Comparison of ENCODE assay signal across 7 mouse cellular contexts in the genomic region with DNA sequence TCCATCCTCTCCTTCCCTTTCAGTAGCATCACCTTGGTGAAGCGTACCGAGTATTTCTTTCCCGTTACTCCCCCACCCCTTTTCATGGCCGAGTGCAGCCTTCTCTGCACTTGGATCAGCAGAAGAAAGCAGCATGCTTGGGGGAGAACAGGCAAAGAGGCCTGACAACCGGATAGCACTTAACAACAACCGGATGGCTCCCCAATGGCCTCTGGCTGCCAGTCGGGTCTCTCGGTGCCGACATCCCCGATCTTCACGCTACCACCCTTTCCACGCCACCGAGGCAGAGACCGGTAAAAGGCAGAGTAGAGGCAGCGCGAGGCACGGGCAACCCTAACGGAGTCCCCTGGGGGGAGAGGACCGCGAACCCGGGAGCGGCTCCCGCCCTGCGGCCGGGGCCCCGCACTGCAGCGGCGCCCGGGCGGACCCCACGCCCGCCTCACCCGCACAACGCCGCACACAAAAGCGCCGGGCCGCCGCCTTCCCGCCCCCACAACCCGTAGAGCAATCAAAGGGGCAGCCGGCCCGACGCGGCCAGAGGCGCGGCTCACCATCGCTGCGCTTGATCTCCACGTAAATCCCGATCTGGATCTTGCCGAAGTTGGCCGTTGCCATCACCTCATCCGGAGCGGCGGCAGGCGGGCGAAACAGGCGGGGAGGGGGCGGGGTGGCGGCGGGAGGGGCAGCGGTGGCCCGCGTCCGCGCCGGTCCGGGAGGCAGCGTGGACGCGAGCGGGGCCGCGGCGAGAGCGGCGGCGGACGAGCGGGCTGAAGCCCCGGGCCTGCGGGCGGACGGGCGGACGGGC. TPM values are rescaled to one million over a fixed set of nuclear protein-coding genes. Genes with fewer than 3 reads are reported as not detected.
A peak's percentile ranks its signal among the peaks of the same experiment; 100 is the strongest.
DNase-seq lines count a peak whose midpoint lies in the region; ATAC-seq and TF ChIP-seq lines count a peak whose summit lies in the region.

Kif2a (minus strand) TSS at position 666 of the 805 bp plus-strand sequence.

- H3K4me1 ChIP-seq in embryonic facial prominence, embryonic 12.5 days, result peaks cover 15% of the 10 kb centered on the region
- peaks cover 6% of the 10 kb centered on the region for H3K4me1 ChIP-seq in heart, adult 2 months (ENCODE audit: control insufficient read depth, insufficient read depth, low read length)
- H3K4me1 ChIP-seq in kidney, adult 2 months (ENCODE audit: control insufficient read depth, insufficient read depth, low read length), result no peaks in the 10 kb centered on the region; the same call in 1 of the 2 replicates
- peaks cover 8% of the 10 kb centered on the region for H3K4me1 ChIP-seq in limb, embryonic 14.5 days (ENCODE audit: control insufficient read depth, insufficient read depth, low read length)
- peaks cover 32% of the 10 kb centered on the region for H3K4me1 ChIP-seq in midbrain, embryonic 16.5 days (ENCODE audit: control insufficient read depth, insufficient read depth, low read length)

- TF ChIP-seq CTCF in heart, adult 2 months (IDR thresholded peaks at IDR 0.05), result peak; percentile 38
- no peak for TF ChIP-seq CTCF in kidney, adult 2 months (conservative IDR thresholded peaks at IDR 0.05; ENCODE audit: insufficient read depth, insufficient read length, low read depth, low read length)

- no peaks in the 10 kb centered on the region for H3K9me3 ChIP-seq in embryonic facial prominence, embryonic 12.5 days
- no peaks in the 10 kb centered on the region for H3K9me3 ChIP-seq in limb, embryonic 14.5 days (ENCODE audit: control insufficient read depth, low read length)
- no peaks in the 10 kb centered on the region for H3K9me3 ChIP-seq in midbrain, embryonic 16.5 days (replicated peaks; ENCODE audit: control insufficient read depth, low read length, poor library complexity, severe bottlenecking)

- DNase-seq in adrenal gland, postnatal 10 days, result peak; percentile 59
- DNase-seq in heart, adult 2 months, result peak; percentile 66 to 74
- DNase-seq in kidney, adult 2 months, result peak; percentile 54
- peak; percentile 36 for DNase-seq in limb, embryonic 14.5 days (ENCODE audit: low spot score)
- DNase-seq in spleen, postnatal 14 days (ENCODE audit: low spot score in 2 of 2), result peak; percentile 35 to 40

- H3K4me3 ChIP-seq in embryonic facial prominence, embryonic 12.5 days, result peak within 1 kb of the TSS; percentile 90
- H3K4me3 ChIP-seq in heart, adult 2 months, result peak within 1 kb of the TSS; percentile 88
- H3K4me3 ChIP-seq in kidney, adult 2 months (ENCODE audit: insufficient read depth, low read depth, low read length), result peak within 1 kb of the TSS; percentile 94
- peak within 1 kb of the TSS; percentile 89 for H3K4me3 ChIP-seq in limb, embryonic 14.5 days (replicated peaks; ENCODE audit: low read length)
- H3K4me3 ChIP-seq in midbrain, embryonic 16.5 days (ENCODE audit: low read depth, low read length), result peak within 1 kb of the TSS; percentile 93

- H3K27ac ChIP-seq in embryonic facial prominence, embryonic 12.5 days, result peak within 1 kb of the TSS; percentile 96
- peak within 1 kb of the TSS; percentile 89 for H3K27ac ChIP-seq in heart, adult 2 months
- peak within 1 kb of the TSS; percentile 78 for H3K27ac ChIP-seq in kidney, adult 2 months (ENCODE audit: insufficient read depth, low read depth, low read length)
- peak within 1 kb of the TSS; percentile 94 for H3K27ac ChIP-seq in limb, embryonic 14.5 days (replicated peaks; ENCODE audit: low read depth, low read length)
- H3K27ac ChIP-seq in midbrain, embryonic 16.5 days (ENCODE audit: low read length), result peak within 1 kb of the TSS; percentile 98

- intact Hi-C loops in heart, adult 2 months (cut with DNase I), result loop anchor here (2.0 kb wide), 1 partner anchor 75 kb away; the partner anchor contains the start of gene Dimt1

- H3K27me3 ChIP-seq in embryonic facial prominence, embryonic 12.5 days, result no peaks in the 10 kb centered on the region
- no peaks in the 10 kb centered on the region for H3K27me3 ChIP-seq in heart, adult 2 months (ENCODE audit: control insufficient read depth, insufficient read depth, low read length)
- no peaks in the 10 kb centered on the region for H3K27me3 ChIP-seq in kidney, adult 2 months (replicated peaks; ENCODE audit: control insufficient read depth, insufficient read depth, low read length)
- no peaks in the 10 kb centered on the region for H3K27me3 ChIP-seq in limb, embryonic 14.5 days (ENCODE audit: control insufficient read depth, insufficient read depth, low read length)
- no peaks in the 10 kb centered on the region for H3K27me3 ChIP-seq in midbrain, embryonic 16.5 days (ENCODE audit: control insufficient read depth, insufficient read depth, low read depth, low read length)

- TF ChIP-seq POLR2A in heart, adult 2 months (IDR thresholded peaks at IDR 0.05; ENCODE audit: insufficient read depth, low read depth, low read length), result no peak
- no peak for TF ChIP-seq POLR2A in kidney, adult 2 months (IDR thresholded peaks at IDR 0.05; ENCODE audit: low read depth, low read length)
- no peak for TF ChIP-seq POLR2A in limb, embryonic 14.5 days (IDR thresholded peaks at IDR 0.05; ENCODE audit: borderline replicate concordance, extremely low read depth, insufficient read depth, insufficient read length)

- TF ChIP-seq EP300 in heart, adult 2 months (IDR thresholded peaks at IDR 0.05; ENCODE audit: insufficient read depth, low read depth, low read length), result no peak

- ATAC-seq in embryonic facial prominence, embryonic 12.5 days (ENCODE audit: insufficient number of reproducible peaks, insufficient read depth, low FRiP score, low TSS enrichment), result peak; percentile 53
- peak; percentile 55 for ATAC-seq in limb, embryonic 14.5 days (ENCODE audit: low FRiP score, low read depth)
- ATAC-seq in midbrain, embryonic 16.5 days, result peak; percentile 73

- H3K4me2 ChIP-seq in embryonic facial prominence, embryonic 12.5 days (replicated peaks), result peak within 1 kb of the TSS; percentile 60
- peak within 1 kb of the TSS; percentile 74 for H3K4me2 ChIP-seq in limb, embryonic 14.5 days (replicated peaks; ENCODE audit: low read depth, low read length, severe bottlenecking)
- peak within 1 kb of the TSS; percentile 77 for H3K4me2 ChIP-seq in midbrain, embryonic 16.5 days (ENCODE audit: low read length)

- H3K9ac ChIP-seq in embryonic facial prominence, embryonic 12.5 days, result peak within 1 kb of the TSS; percentile 94
- peak within 1 kb of the TSS; percentile 99 for H3K9ac ChIP-seq in heart, adult 2 months (ENCODE audit: low read depth, low read length)
- peak within 1 kb of the TSS; percentile 90 for H3K9ac ChIP-seq in limb, embryonic 14.5 days (ENCODE audit: low read depth, low read length, severe bottlenecking)
- peak within 1 kb of the TSS; percentile 90 for H3K9ac ChIP-seq in midbrain, embryonic 16.5 days (ENCODE audit: low read depth, low read length)

- peaks cover 4% of the 10 kb centered on the region for H3K79me2 ChIP-seq in heart, adult 2 months (replicated peaks; ENCODE audit: control insufficient read depth, insufficient read depth, low read length)

- no peaks in the 10 kb centered on the region for H3K36me3 ChIP-seq in embryonic facial prominence, embryonic 12.5 days
- H3K36me3 ChIP-seq in heart, adult 2 months (ENCODE audit: control insufficient read depth, insufficient read depth, low read length), result peaks cover 2% of the 10 kb centered on the region
- no peaks in the 10 kb centered on the region for H3K36me3 ChIP-seq in kidney, adult 2 months (ENCODE audit: control insufficient read depth, insufficient read depth, low read length)
- no peaks in the 10 kb centered on the region for H3K36me3 ChIP-seq in limb, embryonic 14.5 days (ENCODE audit: control insufficient read depth, insufficient read depth, low read length)
- no peaks in the 10 kb centered on the region for H3K36me3 ChIP-seq in midbrain, embryonic 16.5 days (ENCODE audit: control insufficient read depth, insufficient read depth, low read length)

- WGBS in embryonic facial prominence, embryonic 12.5 days, result 8% methylated on average over 58 of the region's 87 CpGs
- 6% methylated on average over 76 of the region's 87 CpGs for WGBS in heart, adult 2 months
- under 1% methylated on average over 86 of the region's 87 CpGs for WGBS in kidney, adult 2 months
- under 1% methylated on average over 41 of the region's 87 CpGs for WGBS in limb, embryonic 14.5 days
- WGBS in midbrain, embryonic 16.5 days, result under 1% methylated on average over 39 of the region's 87 CpGs

RNA-seq across cellular contexts. Expression of gene Kif2a, which starts in this region (rescaled TPM):
- total RNA-seq in adrenal gland, postnatal 10 days (2021), result 10 to 100 TPM; 49.4 to 50.9 TPM
- 27.0 and 33.6 TPM in 2 replicates for polyA plus RNA-seq in embryonic facial prominence, embryonic 12.5 days (2016; fragmentation: Nextera tagmentation; extraction: Ambion mirVana)
- 10 to 100 TPM; 27.0 to 37.6 TPM for total RNA-seq in heart, adult 2 months (2021)
- polyA plus RNA-seq in heart, adult 2 months (2012; rRNA removed), result 4.3 and 6.8 TPM in 2 replicates
- polyA plus RNA-seq in kidney, adult 2 months (2012; rRNA removed), result 1.5 and 2.5 TPM in 2 replicates
- 13.5 and 20.1 TPM in 2 replicates for polyA plus RNA-seq in limb, embryonic 14.5 days (2012; rRNA removed)
- 25.4 and 26.0 TPM in 2 replicates for polyA plus RNA-seq in limb, embryonic 14.5 days (2014; fragmentation: Nextera tagmentation; extraction: Ambion mirVana)
- 42.8 and 53.3 TPM in 2 replicates for polyA plus RNA-seq in midbrain, embryonic 16.5 days (2015; fragmentation: Nextera tagmentation; extraction: Ambion mirVana)

Comparison
In these comparisons a context has a peak if more than half of its experiments do, and no peak if none do; other contexts are left out.
1. Peak in every context shown above with its lines: DNase-seq, ATAC-seq, H3K4me3 ChIP-seq and H3K27ac ChIP-seq.